Mouse (Mus musculus): ENCODE measurements around the gene Atg4d. TPM values are rescaled to one million over a fixed set of nuclear protein-coding genes. Genes with fewer than 3 reads are reported as not detected.

Gene Atg4d
- total and polyA plus RNA-seq, 2 experiments: 22.3 to 42.2 TPM

GRCm38 (mm10) chr9:21273094-21273493, 8.0 kb downstream of the Atg4d start:
- TF ChIP-seq POLR2A (IDR thresholded peaks at IDR 0.05; ENCODE audit: extremely low read depth, insufficient read depth, low read length) (no peak), CTCF (IDR thresholded peaks at IDR 0.05; ENCODE audit: low read depth, low read length) (no peak)
- H3K4me3 ChIP-seq (ENCODE audit: insufficient read depth, low read depth, low read length): no peak overlapping the region
- WGBS: 69% methylated on average over 8 of the region's 8 CpGs
- no peak overlapping the region for H3K9ac ChIP-seq (ENCODE audit: low read depth, low read length)
- H3K79me2 ChIP-seq (ENCODE audit: control insufficient read depth, insufficient read depth, low read length): no peaks in the 10 kb centered on the region
- no peaks in the 10 kb centered on the region for H3K4me1 ChIP-seq (ENCODE audit: control insufficient read depth, insufficient read depth, low read length)
- H3K27me3 ChIP-seq (ENCODE audit: control insufficient read depth, insufficient read depth, low read length): no peaks in the 10 kb centered on the region
- H3K27ac ChIP-seq (replicated peaks; ENCODE audit: insufficient read depth, low read depth, low read length): no peak overlapping the region
- no peak for DNase-seq (ENCODE audit: extremely low read depth, low read depth, low spot score)
- H3K36me3 ChIP-seq (ENCODE audit: control insufficient read depth, insufficient read depth, low read length): peaks cover 26% of the 10 kb centered on the region; the same call in 1 of the 2 replicates

GRCm38 (mm10) chr9:21273520-21274228, 8.6 kb downstream of the Atg4d start:
- H3K4me3 ChIP-seq (ENCODE audit: insufficient read depth, low read depth, low read length): no peak overlapping the region
- WGBS: 59% methylated on average over 7 of the region's 7 CpGs
- no peak overlapping the region for H3K27ac ChIP-seq (replicated peaks; ENCODE audit: insufficient read depth, low read depth, low read length)
- TF ChIP-seq CTCF (IDR thresholded peaks at IDR 0.05; ENCODE audit: low read depth, low read length): no peak
- TF ChIP-seq POLR2A (IDR thresholded peaks at IDR 0.05; ENCODE audit: extremely low read depth, insufficient read depth, low read length): no peak
- no peaks in the 10 kb centered on the region for H3K4me1 ChIP-seq (ENCODE audit: control insufficient read depth, insufficient read depth, low read length)
- no peak for DNase-seq (ENCODE audit: extremely low read depth, low read depth, low spot score)
- H3K79me2 ChIP-seq (ENCODE audit: control insufficient read depth, insufficient read depth, low read length): no peaks in the 10 kb centered on the region
- peaks cover 22% of the 10 kb centered on the region; the same call in 1 of the 2 replicates for H3K36me3 ChIP-seq (ENCODE audit: control insufficient read depth, insufficient read depth, low read length)
- H3K27me3 ChIP-seq (ENCODE audit: control insufficient read depth, insufficient read depth, low read length): no peaks in the 10 kb centered on the region
- no peak overlapping the region for H3K9ac ChIP-seq (ENCODE audit: low read depth, low read length)

DNA sequence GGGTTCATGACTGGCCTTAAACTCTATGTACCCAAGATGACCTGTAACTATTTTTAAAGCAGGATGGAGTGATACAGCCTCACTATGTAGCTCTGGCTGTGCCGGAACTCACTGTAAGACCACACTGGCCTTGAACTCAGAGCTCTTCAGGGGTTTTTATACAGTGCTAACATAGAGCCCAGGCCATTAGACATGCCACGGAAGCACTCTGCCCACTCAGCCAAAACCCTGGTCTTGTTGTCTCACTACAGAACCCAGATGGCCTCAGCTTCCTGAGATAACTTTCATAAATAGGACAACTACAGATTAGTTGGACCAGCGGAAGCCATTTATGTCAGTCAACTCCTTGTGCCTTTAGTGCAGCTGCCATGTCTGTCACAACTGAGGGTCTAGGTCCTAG, 9.2 kb downstream of the Atg4d start:
- no peak overlapping the region for H3K4me3 ChIP-seq (ENCODE audit: insufficient read depth, low read depth, low read length)
- no peak overlapping the region for H3K27ac ChIP-seq (replicated peaks; ENCODE audit: insufficient read depth, low read depth, low read length)
- WGBS: 62% methylated on average over 3 of the region's 3 CpGs
- DNase-seq (ENCODE audit: extremely low read depth, low read depth, low spot score): no peak
- TF ChIP-seq CTCF (IDR thresholded peaks at IDR 0.05; ENCODE audit: low read depth, low read length) (no peak), POLR2A (IDR thresholded peaks at IDR 0.05; ENCODE audit: extremely low read depth, insufficient read depth, low read length) (no peak)
- H3K4me1 ChIP-seq (ENCODE audit: control insufficient read depth, insufficient read depth, low read length): no peaks in the 10 kb centered on the region
- no peaks in the 10 kb centered on the region for H3K27me3 ChIP-seq (ENCODE audit: control insufficient read depth, insufficient read depth, low read length)
- H3K9ac ChIP-seq (ENCODE audit: low read depth, low read length): no peak overlapping the region
- no peaks in the 10 kb centered on the region for H3K79me2 ChIP-seq (ENCODE audit: control insufficient read depth, insufficient read depth, low read length)
- peaks cover 20% of the 10 kb centered on the region; the same call in 1 of the 2 replicates for H3K36me3 ChIP-seq (ENCODE audit: control insufficient read depth, insufficient read depth, low read length)

GRCm38 (mm10) chr9:21275013-21275710, 10.1 kb downstream of the Atg4d start:
- no peaks in the 10 kb centered on the region for H3K79me2 ChIP-seq (ENCODE audit: control insufficient read depth, insufficient read depth, low read length)
- no peak for TF ChIP-seq CTCF (IDR thresholded peaks at IDR 0.05; ENCODE audit: low read depth, low read length)
- TF ChIP-seq POLR2A (IDR thresholded peaks at IDR 0.05; ENCODE audit: extremely low read depth, insufficient read depth, low read length): no peak
- 81% methylated on average over 7 of the region's 7 CpGs for WGBS
- H3K4me3 ChIP-seq (ENCODE audit: insufficient read depth, low read depth, low read length): no peak overlapping the region
- DNase-seq (ENCODE audit: extremely low read depth, low read depth, low spot score): no peak
- H3K36me3 ChIP-seq (ENCODE audit: control insufficient read depth, insufficient read depth, low read length): peaks cover 21% of the 10 kb centered on the region; the same call in 1 of the 2 replicates
- no peaks in the 10 kb centered on the region for H3K4me1 ChIP-seq (ENCODE audit: control insufficient read depth, insufficient read depth, low read length)
- no peak overlapping the region for H3K9ac ChIP-seq (ENCODE audit: low read depth, low read length)
- H3K27me3 ChIP-seq (ENCODE audit: control insufficient read depth, insufficient read depth, low read length): no peaks in the 10 kb centered on the region
- H3K27ac ChIP-seq (replicated peaks; ENCODE audit: insufficient read depth, low read depth, low read length): no peak overlapping the region

DNA sequence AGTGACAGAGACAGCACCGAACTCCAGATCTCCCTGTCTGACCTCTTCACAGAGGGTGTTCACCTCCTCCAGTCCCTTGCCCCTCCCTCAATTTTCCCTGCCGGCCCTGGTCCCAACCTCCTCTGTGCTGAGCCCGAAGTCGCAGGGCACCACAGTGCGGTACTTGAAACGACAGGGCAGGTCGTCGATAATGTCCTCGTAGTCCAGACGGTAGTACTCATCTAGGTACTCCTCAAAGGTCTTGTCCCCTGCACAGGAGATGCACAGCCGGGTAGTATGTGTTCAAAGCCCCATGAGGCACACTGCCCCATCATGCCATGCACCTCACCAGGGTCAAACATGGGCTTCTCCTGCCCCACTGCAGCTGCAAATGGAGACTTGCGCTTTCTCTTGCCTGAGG, 10.6 kb downstream of the Atg4d start:
- Histone ChIP-seq H3K4me3 (ENCODE audit: insufficient read depth, low read depth, low read length) (no peak overlapping the region), H3K9ac (ENCODE audit: low read depth, low read length) (no peak overlapping the region), H3K27ac (replicated peaks; ENCODE audit: insufficient read depth, low read depth, low read length) (no peak overlapping the region), H3K79me2 (ENCODE audit: control insufficient read depth, insufficient read depth, low read length) (no peaks in the 10 kb centered on the region), H3K4me1 (ENCODE audit: control insufficient read depth, insufficient read depth, low read length) (no peaks in the 10 kb centered on the region), H3K36me3 (ENCODE audit: control insufficient read depth, insufficient read depth, low read length) (peaks cover 21% of the 10 kb centered on the region; the same call in 1 of the 2 replicates), H3K27me3 (ENCODE audit: control insufficient read depth, insufficient read depth, low read length) (no peaks in the 10 kb centered on the region)
- TF ChIP-seq CTCF (IDR thresholded peaks at IDR 0.05; ENCODE audit: low read depth, low read length) (no peak), POLR2A (IDR thresholded peaks at IDR 0.05; ENCODE audit: extremely low read depth, insufficient read depth, low read length) (no peak)
- DNase-seq (ENCODE audit: extremely low read depth, low read depth, low spot score): no peak
- WGBS: 90% methylated on average over 12 of the region's 12 CpGs

GRCm38 (mm10) chr9:21276307-21276706, 11.2 kb downstream of the Atg4d start:
- Histone ChIP-seq H3K4me1 (ENCODE audit: control insufficient read depth, insufficient read depth, low read length) (no peaks in the 10 kb centered on the region), H3K27me3 (ENCODE audit: control insufficient read depth, insufficient read depth, low read length) (no peaks in the 10 kb centered on the region), H3K27ac (replicated peaks; ENCODE audit: insufficient read depth, low read depth, low read length) (no peak overlapping the region), H3K36me3 (ENCODE audit: control insufficient read depth, insufficient read depth, low read length) (peaks cover 20% of the 10 kb centered on the region; the same call in 1 of the 2 replicates), H3K4me3 (ENCODE audit: insufficient read depth, low read depth, low read length) (no peak overlapping the region), H3K9ac (ENCODE audit: low read depth, low read length) (no peak overlapping the region), H3K79me2 (ENCODE audit: control insufficient read depth, insufficient read depth, low read length) (no peaks in the 10 kb centered on the region)
- DNase-seq (ENCODE audit: extremely low read depth, low read depth, low spot score): no peak
- TF ChIP-seq POLR2A (IDR thresholded peaks at IDR 0.05; ENCODE audit: extremely low read depth, insufficient read depth, low read length): no peak
- no peak for TF ChIP-seq CTCF (IDR thresholded peaks at IDR 0.05; ENCODE audit: low read depth, low read length)
- 83% methylated on average over 8 of the region's 8 CpGs for WGBS
